Mouse (Mus musculus) spleen, embryonic (tissue): ENCODE results near the gene Wnt6.
"Not testable (repeated sequence)": the region's sequence is repeated elsewhere in the genome, so short reads cannot be mapped to it uniquely, and the experiment has no call there.

Source experiments
- CTCF ChIA-PET: fragments of 350-600 bp; sonication (Branson Sonifier 250); formaldehyde crosslinking; loops from one replicate; lab custom pipeline; 2022; lab: Charles Lee

Gene Wnt6

DNA sequence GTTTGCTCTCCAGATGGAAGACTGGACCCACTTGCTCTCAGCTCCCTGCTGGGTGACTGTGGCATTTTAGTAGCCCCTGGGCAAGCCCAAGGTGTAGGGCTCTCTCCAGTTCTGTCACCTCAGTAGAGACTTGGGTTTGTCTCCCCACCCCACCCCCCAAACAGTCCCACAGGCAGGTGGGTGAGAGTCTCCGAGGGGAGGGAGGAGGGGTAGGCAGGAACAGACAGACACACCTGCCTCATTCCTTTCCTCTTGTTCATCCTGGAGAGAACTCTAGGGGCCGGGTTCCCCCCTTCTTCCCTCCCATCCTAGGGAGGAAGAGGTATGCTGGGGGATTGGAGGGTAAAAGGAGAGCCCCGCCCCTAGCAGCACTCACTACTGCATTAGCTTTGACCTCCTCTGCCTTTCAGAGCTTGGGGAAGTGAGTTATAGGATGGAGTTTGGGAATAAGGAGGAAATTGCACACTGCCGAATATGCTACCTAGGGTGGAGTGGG is 33.7 kb downstream of the Wnt6 start:
- CTCF ChIA-PET: interaction anchor here (0.6 to 3.5 kb wide), 2 partner anchors 12 to 33 kb away, joined by 3 to 20 read pairs; no protein-coding TSS in a partner anchor

GRCm38 (mm10) chr1:74805843-74806242 is 34.2 kb downstream of the Wnt6 start:
- CTCF ChIA-PET: interaction anchor here (0.6 to 3.7 kb wide), 3 partner anchors 12 to 33 kb away, joined by 3 to 24 read pairs (median 20); no protein-coding TSS in a partner anchor

DNA sequence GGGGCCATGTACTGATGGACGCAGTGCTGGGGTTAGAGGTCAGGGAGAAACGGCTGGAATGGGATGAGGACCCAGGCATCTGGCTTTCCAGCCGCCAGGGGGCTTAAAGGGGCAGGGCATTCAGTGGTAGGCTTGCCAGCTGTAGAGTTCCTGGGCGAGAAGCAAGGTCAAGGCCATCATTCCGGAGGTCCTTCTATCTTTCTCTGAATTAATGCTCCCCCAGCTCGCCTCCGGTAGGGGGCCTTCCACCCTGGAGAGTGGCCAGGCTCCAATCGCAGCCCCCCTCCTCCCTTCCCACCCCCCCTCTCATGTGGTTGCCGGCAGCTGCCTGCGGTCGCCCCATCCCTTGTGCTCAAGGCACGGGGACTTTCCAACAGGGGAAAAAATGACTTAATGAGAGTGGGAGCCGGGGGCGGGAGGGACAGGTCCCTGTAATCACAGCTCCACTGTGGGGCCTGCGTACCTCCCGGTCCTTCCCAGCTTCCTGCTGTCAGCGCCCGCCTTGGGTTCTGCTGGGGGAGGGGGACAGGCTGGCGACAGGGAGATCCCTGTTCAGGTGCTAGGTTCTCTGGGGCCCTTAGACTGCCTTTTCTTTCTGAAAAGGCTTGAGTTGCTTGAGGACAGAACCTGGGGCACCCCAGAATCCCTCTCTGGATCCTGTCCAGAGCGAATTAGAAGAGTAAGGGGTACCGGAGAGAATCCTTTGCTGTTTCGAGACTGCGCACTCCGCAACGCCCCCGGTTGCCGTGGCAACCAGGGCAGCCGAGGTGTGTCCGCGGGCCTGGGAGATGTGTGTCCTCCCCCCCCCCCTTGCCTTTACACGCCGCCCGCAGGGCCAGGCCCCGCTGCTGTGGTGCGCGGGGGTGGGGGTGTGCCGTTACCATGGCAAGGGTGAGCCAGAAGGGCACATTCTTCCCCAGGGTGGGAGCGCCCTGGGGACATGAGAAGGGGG is 34.9 kb downstream of the Wnt6 start:
- CTCF ChIA-PET: interaction anchor here (0.7 to 3.7 kb wide), 3 partner anchors 13 to 92 kb away, joined by 3 to 24 read pairs (median 20); no protein-coding TSS in a partner anchor

DNA sequence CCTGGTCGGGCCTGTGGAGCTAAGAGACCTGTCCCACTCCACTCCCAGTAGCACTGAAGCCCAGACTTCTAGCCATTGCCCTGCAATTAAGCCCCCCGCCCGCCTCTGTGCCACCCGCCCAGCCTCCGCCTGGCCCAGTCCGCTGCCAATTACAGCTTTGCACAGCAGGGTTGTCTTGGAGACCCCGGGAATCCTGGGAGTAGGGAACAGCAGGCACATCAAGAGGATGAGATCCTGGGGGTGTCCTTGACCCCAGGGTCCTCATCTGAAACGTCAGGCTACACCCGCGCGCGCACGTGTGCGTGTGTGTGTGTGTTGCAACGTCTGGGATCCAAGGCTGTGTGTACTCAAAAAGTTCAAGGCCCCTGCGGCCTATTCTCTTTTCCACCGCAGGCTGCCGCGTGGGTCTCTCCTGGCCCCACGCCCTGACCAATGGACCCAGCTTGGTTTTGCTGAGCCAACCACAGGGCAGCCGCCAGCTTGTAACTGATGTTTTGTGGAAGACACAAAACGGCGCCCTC is 35.9 kb downstream of the Wnt6 start:
- CTCF ChIA-PET: interaction anchor here (1.1 to 3.7 kb wide), 3 partner anchors 11 to 19 kb away, joined by 3 to 24 read pairs (median 20); no protein-coding TSS in a partner anchor

DNA sequence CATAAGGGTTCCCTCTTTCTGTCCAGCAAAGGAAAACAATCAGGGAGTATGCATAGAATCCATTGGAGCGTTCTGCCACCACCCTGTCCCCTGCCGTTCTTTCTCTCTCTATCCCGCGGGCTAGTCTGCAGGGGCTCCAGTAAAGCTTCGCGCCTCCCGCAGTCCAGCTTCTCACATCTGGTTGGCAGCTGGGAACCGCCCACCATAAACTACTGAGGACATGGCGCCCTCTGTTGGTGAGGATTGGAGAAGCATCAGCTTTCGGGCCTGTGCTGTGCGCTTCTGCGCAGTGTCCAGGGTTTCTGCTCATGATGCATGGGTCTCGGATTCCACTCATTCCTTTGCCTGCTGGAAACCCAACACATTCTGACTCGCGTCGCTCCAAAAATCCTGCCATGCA is 36.4 kb downstream of the Wnt6 start:
- CTCF ChIA-PET: interaction anchor here (1.0 to 3.7 kb wide), 4 partner anchors 9 to 20 kb away, joined by 3 to 24 read pairs (median 12); no protein-coding TSS in a partner anchor

DNA sequence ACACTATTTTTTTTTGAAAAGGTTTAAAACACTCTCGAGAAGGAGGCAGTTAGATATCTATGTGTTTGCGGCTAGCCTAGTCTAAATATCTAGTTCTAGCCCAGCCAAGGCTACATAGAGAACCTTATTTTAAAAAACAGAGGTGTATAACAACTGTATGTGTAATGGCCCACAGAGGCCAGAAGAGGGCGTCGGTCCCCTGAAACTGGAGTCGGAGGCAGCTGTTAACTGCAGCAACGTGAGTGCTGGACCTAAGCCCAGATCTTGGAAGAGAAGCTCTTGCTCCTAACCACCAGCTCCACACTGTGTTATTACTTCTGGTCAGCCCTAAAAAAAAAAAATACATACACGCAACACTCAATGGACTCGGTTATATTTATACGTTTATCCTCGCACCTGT is 37.3 kb downstream of the Wnt6 start:
- CTCF ChIA-PET: interaction anchor here (0.5 to 3.7 kb wide), 3 partner anchors 8 to 349 kb away, joined by 3 to 24 read pairs (median 3); no protein-coding TSS in a partner anchor

DNA sequence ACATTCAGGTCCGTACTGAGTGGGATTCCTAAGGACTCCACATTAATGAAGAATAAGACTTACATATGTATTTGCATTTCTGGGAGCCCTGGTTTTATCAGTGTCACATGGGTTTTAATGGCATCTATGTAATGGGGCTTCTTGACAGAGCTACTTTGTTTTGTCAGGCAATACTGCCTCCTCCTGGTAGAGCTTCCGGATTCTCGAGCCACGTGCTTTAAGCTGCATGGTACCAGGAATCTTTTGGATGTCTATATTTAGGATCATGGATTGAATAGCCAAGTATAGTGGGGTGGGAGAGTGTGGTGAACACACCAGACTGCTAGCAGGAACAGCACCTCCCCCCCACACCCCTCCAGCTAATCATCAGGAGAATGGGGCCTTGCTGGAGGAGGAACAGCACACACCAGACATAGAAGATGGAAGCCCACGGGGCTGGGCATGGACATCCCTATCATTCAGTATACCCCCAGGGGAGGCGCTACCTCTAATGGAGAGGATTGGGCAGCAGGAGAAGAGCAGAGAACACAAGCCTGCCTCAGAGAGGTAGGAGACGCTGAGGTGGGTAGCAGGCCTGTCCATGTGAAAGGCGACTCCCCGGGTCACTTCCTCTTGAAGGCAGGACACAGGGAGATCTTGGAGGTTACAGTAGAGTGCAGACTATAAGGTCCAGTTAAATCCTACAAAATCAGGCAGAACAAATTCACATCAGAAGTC is 43.4 kb downstream of the Wnt6 start:
- CTCF ChIA-PET: interaction anchor here (0.6 to 0.7 kb wide), 2 partner anchors 231 to 356 kb away, joined by 3 read pairs; no protein-coding TSS in a partner anchor

GRCm38 (mm10) chr1:74815965-74816364 is 44.3 kb downstream of the Wnt6 start:
- CTCF ChIA-PET: not testable (repeated sequence)

DNA sequence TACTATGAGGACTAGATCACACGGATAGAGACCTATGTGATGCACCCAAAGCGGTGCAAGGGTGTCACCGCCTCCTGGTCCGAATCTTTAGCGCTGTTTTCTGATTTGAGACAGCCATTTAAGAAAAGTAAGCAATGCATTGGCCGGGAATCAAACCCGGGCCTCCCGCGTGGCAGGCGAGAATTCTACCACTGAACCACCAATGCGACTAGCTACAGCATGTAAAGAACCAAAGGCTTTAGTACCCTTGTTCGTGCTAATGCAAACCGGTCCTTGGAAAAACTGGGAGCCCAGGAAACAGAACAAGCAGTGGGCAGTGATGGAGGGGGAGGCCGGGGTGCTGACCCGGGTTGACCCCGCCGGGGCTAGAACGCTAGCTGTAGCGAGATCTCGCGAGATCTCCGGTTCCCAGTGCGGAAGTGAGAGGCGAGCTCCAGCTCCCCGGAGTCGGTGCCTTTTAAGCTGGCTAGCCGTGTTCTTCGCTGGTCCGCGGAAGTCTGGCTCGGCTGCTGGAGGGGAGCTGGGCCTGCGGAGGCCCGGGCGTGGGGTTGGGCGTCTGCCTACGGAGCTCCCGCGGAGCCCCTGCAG is 45.0 kb downstream of the Wnt6 start:
- CTCF ChIA-PET: interaction anchor here (0.6 to 1.0 kb wide), 2 partner anchors 8 to 1944 kb away, joined by 3 to 6 read pairs; no protein-coding TSS in a partner anchor

DNA sequence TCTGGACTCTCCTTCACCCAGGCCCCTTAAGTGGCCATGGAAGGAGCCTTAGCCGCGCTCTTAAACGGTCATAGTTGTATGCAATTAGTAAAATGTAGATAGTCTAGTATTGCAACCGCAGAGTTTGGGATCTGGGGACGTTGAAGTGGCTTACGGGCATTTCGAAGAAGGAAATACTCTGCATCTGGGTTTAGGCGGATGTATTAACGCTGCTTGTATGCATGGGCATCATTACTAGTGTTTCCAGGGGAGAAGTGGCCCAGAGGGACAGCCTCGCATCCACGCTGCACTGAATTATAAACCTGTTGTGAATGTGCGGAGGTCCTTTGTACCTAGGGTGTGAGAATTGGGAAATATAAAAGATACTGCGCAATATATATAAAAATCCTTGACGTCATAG is 45.5 kb downstream of the Wnt6 start:
- CTCF ChIA-PET: interaction anchor here (0.6 to 1.0 kb wide), 3 partner anchors 9 to 1944 kb away, joined by 3 to 6 read pairs (median 4); no protein-coding TSS in a partner anchor

GRCm38 (mm10) chr1:74818509-74818908 is 46.8 kb downstream of the Wnt6 start:
- CTCF ChIA-PET: no interaction called here

- CTCF ChIA-PET: interaction anchor here (0.6 to 0.7 kb wide), 2 partner anchors 26 to 117 kb away, joined by 3 to 8 read pairs; no protein-coding TSS in a partner anchor
Observed at GRCm38 (mm10) chr1:74823598-74823997, 51.9 kb downstream of the Wnt6 start.

- CTCF ChIA-PET: no interaction called here
Observed at GRCm38 (mm10) chr1:74824518-74825302, 53.0 kb downstream of the Wnt6 start.

DNA sequence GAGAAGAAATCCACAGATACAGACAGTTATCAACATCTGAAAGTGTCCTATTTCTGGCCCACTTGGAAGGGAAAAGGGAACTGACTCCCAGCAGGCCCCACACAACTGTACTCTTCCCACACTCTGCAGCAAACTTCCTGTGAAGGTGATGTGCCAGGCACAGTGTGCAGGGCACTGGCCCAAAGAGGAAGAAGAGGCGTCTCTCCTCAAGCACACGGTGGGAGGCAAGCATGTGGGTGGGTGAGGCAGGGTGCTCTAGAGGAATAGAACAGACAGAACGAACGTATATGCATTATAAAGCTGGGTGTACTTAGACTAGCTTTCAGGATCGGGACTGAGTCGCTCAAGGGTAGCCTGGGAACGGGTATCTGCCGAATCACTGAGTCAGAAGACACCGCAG is 58.4 kb downstream of the Wnt6 start:
- CTCF ChIA-PET: interaction anchor here (0.6 kb wide), 1 partner anchor 19 kb away, joined by 3 read pairs; no protein-coding TSS in a partner anchor

DNA sequence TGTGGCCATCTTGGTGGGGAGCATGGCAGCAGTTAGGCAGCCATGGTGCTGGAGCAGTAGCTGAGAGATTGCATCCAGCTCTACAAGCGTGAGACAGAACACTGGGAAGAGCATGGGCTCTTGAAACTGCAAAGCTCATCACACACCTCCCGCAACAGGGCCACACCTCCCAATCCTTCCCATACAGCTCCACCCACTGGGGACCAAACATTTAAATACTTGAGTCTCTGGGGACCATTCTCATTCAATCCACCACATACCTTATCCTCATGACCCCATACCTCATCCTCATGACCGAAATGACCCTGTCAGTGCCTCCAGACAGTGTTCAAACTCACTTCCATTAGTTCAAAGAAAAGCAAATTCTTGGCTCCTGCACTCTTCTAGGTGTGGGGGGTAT is 61.6 kb downstream of the Wnt6 start:
- CTCF ChIA-PET: interaction anchor here (0.6 kb wide), 1 partner anchor 39 kb away, joined by 3 read pairs; no protein-coding TSS in a partner anchor
